27 mouse cellular contexts compared by ENCODE assay signal in genomic region chr14:120322041-120322440, GRCm38 (mm10). TPM values are rescaled to one million over a fixed set of nuclear protein-coding genes. Genes with fewer than 3 reads are reported as not detected.
DNase-seq lines count a peak whose midpoint lies in the region; ATAC-seq lines count a peak whose summit lies in the region.
"Had no signal": no experiment of that assay in that cellular context is flagged by ENCODE, and none has a peak within 500 bp of the region (broad histone marks: within the 10 kb centered on the region; RNA-seq: fewer than 3 reads in every experiment).

No protein-coding gene starts in this region.

- WGBS in embryonic facial prominence, embryonic 10.5 days = 88% methylated on average over 8 of the region's 8 CpGs
- WGBS in embryonic facial prominence, embryonic 14.5 days = 66% methylated on average over 8 of the region's 8 CpGs
- 80% methylated on average over 8 of the region's 8 CpGs for WGBS in stomach, embryonic 15.5 days

- H3K4me1 ChIP-seq in embryonic facial prominence, embryonic 10.5 days = peaks cover 20% of the 10 kb centered on the region
- H3K4me1 ChIP-seq in embryonic facial prominence, embryonic 14.5 days (ENCODE audit: control insufficient read depth, insufficient read depth, low read length) = peaks cover 30% of the 10 kb centered on the region; the same call in 1 of the 2 replicates
- peaks cover 16% of the 10 kb centered on the region for H3K4me1 ChIP-seq in stomach, embryonic 15.5 days
- H3K4me1 ChIP-seq: hindbrain, embryonic 15.5 days had no signal

- no peak overlapping the region for H3K9ac ChIP-seq in embryonic facial prominence, embryonic 14.5 days (ENCODE audit: low read depth, low read length)
- no peak overlapping the region for H3K9ac ChIP-seq in stomach, embryonic 15.5 days
- H3K9ac ChIP-seq: hindbrain, embryonic 15.5 days; liver, embryonic 13.5 days; neural tube, embryonic 15.5 days had no signal

- H3K36me3 ChIP-seq in embryonic facial prominence, embryonic 10.5 days (replicated peaks) = peaks cover 28% of the 10 kb centered on the region
- peaks cover 38% of the 10 kb centered on the region for H3K36me3 ChIP-seq in embryonic facial prominence, embryonic 14.5 days (ENCODE audit: control insufficient read depth, insufficient read depth, low read length)
- no peaks in the 10 kb centered on the region; the same call in 1 of the 2 replicates for H3K36me3 ChIP-seq in stomach, embryonic 15.5 days
- H3K36me3 ChIP-seq: hindbrain, embryonic 10.5 days; hindbrain, embryonic 15.5 days; liver, embryonic 13.5 days; neural tube, embryonic 15.5 days had no signal

- ATAC-seq in embryonic facial prominence, embryonic 14.5 days (ENCODE audit: low read depth) = peak; percentile 60; the same call in 1 of the 2 replicates
- ATAC-seq in stomach, embryonic 15.5 days (ENCODE audit: insufficient read depth, low FRiP score, low read depth) = no peak
- ATAC-seq: forebrain, embryonic 14.5 days; inflammation-experienced regulatory T-cells, adult 6 months; lung, postnatal 0 days had no signal

- DNase-seq in heart, adult 11 months = peak; percentile 79
- no peak for DNase-seq in heart, adult 18-20 months
- no peak for DNase-seq in embryonic facial prominence, embryonic 10.5 days (ENCODE audit: low spot score)
- DNase-seq in embryonic facial prominence, embryonic 14.5 days (ENCODE audit: low spot score) = peak; percentile 80
- no peak for DNase-seq in right cerebral cortex, postnatal 25 days
- no peak for DNase-seq in right cerebral cortex, adult 2 months (ENCODE audit: low spot score in 2 of 2)
- DNase-seq: adrenal gland, adult 8-10 months; cerebellum, adult 8-10 months; cerebellum, postnatal 25 days; heart, postnatal 14 days; kidney, adult 8-10 months; kidney, postnatal 10 days; layer of hippocampus, adult 9-11 months; liver, embryonic 13.5 days; midbrain, embryonic 14.5 days; retina, postnatal 1 day; thymus, postnatal 4 days had no signal

- no peak overlapping the region for H3K4me2 ChIP-seq in embryonic facial prominence, embryonic 14.5 days (ENCODE audit: low read depth, low read length)
- H3K4me2 ChIP-seq in stomach, embryonic 15.5 days = no peak overlapping the region
- H3K4me2 ChIP-seq: hindbrain, embryonic 15.5 days; liver, embryonic 13.5 days; neural tube, embryonic 15.5 days had no signal

- no peak overlapping the region for H3K4me3 ChIP-seq in embryonic facial prominence, embryonic 10.5 days
- H3K4me3 ChIP-seq in embryonic facial prominence, embryonic 14.5 days (ENCODE audit: low read depth, low read length) = no peak overlapping the region
- H3K4me3 ChIP-seq in stomach, embryonic 15.5 days (replicated peaks) = no peak overlapping the region
- H3K4me3 ChIP-seq: hindbrain, embryonic 10.5 days; hindbrain, embryonic 15.5 days; left cerebral cortex, adult 2 months; liver, embryonic 13.5 days; neural tube, embryonic 15.5 days had no signal

- no peaks in the 10 kb centered on the region for H3K9me3 ChIP-seq in embryonic facial prominence, embryonic 10.5 days
- no peaks in the 10 kb centered on the region for H3K9me3 ChIP-seq in embryonic facial prominence, embryonic 14.5 days (ENCODE audit: control insufficient read depth, low read length)
- H3K9me3 ChIP-seq in stomach, embryonic 15.5 days = no peaks in the 10 kb centered on the region
- H3K9me3 ChIP-seq: G1E; hindbrain, embryonic 10.5 days; hindbrain, embryonic 15.5 days; liver, embryonic 13.5 days; neural tube, embryonic 15.5 days had no signal

- no peaks in the 10 kb centered on the region for H3K27me3 ChIP-seq in embryonic facial prominence, embryonic 10.5 days (replicated peaks; ENCODE audit: low read depth, poor library complexity, severe bottlenecking)
- no peaks in the 10 kb centered on the region for H3K27me3 ChIP-seq in embryonic facial prominence, embryonic 14.5 days (replicated peaks; ENCODE audit: control insufficient read depth, insufficient read depth, low read length)
- no peaks in the 10 kb centered on the region for H3K27me3 ChIP-seq in stomach, embryonic 15.5 days (replicated peaks)
- H3K27me3 ChIP-seq: hindbrain, embryonic 15.5 days; liver, embryonic 13.5 days; neural tube, embryonic 15.5 days had no signal

- 0 out of 2 replicates have a peak overlapping the region, but pooled peaks have one; percentile 2 for H3K27ac ChIP-seq in embryonic facial prominence, embryonic 10.5 days (replicated peaks)
- H3K27ac ChIP-seq in embryonic facial prominence, embryonic 14.5 days (replicated peaks; ENCODE audit: low read depth, low read length) = peak overlapping the region; percentile 56
- H3K27ac ChIP-seq in stomach, embryonic 15.5 days = peak overlapping the region; percentile 42; the same call in 1 of the 2 replicates
- H3K27ac ChIP-seq: hindbrain, embryonic 10.5 days; hindbrain, embryonic 15.5 days; left cerebral cortex, adult 2 months; liver, embryonic 13.5 days; macrophage; neural tube, embryonic 15.5 days had no signal

RNA-seq across cellular contexts. Expression of gene Mbnl2, which starts 46.6 kb away (rescaled TPM):
- total RNA-seq in heart, adult 18-20 months (2021) = 100 to 1,000 TPM; 218 to 240 TPM
- 42.8 and 54.1 TPM in 2 replicates for polyA plus RNA-seq in embryonic facial prominence, embryonic 10.5 days (2016; fragmentation: Nextera tagmentation; extraction: Ambion mirVana)
- 157 and 162 TPM in 2 replicates for polyA plus RNA-seq in embryonic facial prominence, embryonic 14.5 days (2014; fragmentation: Nextera tagmentation; extraction: Ambion mirVana)
- polyA plus RNA-seq in stomach, embryonic 15.5 days (2015; fragmentation: Nextera tagmentation; extraction: Ambion mirVana) = 109 and 116 TPM in 2 replicates

Comparison
In these comparisons a context has a peak if more than half of its experiments do, and no peak if none do; other contexts are left out.
1. DNase-seq: peak in heart, adult 11 months (single experiment) and embryonic facial prominence, embryonic 14.5 days (single experiment); none in heart, adult 18-20 months (0 of 2), embryonic facial prominence, embryonic 10.5 days (single experiment), right cerebral cortex, postnatal 25 days (single experiment) and right cerebral cortex, adult 2 months (0 of 2).
2. H3K27ac ChIP-seq: peak in every context shown above with its lines; median percentile 56 in embryonic facial prominence, embryonic 14.5 days; 42 in stomach, embryonic 15.5 days; 2 in embryonic facial prominence, embryonic 10.5 days.